Mouse (Mus musculus) layer of hippocampus, adult 18-20 months (tissue): ENCODE data around the gene Tfcp2. TPM values are rescaled to one million over a fixed set of nuclear protein-coding genes. Genes with fewer than 3 reads are reported as not detected.
"Not testable (repeated sequence)": the region's sequence is repeated elsewhere in the genome, so short reads cannot be mapped to it uniquely, and the experiment has no call there.

Experiments
- DNase-seq, 2 experiments: peaks; one replicate each; pipeline ENCODE4 v3.0.0; 2022; ENCODE audit warnings: low spot score in 2 of 2
- total RNA-seq, 2 experiments: library from RNA; stranded (reverse); gene quantifications; 2 replicates each; pipeline ENCODE4 v1.2.3; 2021

Gene Tfcp2
- total RNA-seq, 2 experiments from 2014 or later: 29.9 to 32.9 TPM

DNA sequence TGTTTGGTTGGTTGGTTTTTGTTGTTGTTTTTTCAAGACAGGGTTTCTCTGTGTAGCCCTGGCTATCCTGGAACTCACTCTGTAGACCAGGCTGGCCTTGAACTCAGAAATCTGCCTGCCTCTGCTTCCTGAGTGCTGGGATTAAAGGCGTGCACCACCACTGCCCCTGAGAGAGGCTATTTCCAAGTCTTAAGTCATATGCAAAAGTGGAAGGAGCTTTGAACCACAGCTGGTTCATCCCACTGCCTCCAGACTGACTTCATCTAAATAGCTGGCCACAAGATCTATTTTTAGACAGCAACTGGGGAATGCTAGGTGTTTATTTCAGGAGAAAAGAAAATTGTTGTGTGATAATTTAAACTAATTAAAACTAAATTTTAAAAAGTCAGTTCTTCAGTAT lies 63.5 kb downstream of the Tfcp2 start:
- DNase-seq: not testable (repeated sequence)

DNA sequence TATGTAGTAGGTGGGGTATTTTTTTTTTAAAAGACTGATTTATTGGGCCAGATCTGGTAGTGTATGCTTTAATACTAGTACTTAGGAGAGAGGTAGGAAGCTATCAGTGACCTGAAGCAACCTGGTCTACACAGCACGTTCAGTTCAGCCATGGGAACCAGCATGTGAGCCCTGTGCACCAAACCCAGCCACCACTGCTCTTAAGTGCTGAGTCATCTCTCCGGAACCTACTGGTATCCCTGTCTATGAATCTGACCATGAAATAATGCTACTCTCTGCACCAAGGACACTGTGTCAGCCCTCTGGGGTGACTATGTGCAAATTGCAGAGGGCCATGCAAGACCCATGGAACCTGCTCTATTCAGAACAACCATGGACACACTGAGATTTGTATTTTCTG lies 64.8 kb downstream of the Tfcp2 start:
- no peak for DNase-seq

DNA sequence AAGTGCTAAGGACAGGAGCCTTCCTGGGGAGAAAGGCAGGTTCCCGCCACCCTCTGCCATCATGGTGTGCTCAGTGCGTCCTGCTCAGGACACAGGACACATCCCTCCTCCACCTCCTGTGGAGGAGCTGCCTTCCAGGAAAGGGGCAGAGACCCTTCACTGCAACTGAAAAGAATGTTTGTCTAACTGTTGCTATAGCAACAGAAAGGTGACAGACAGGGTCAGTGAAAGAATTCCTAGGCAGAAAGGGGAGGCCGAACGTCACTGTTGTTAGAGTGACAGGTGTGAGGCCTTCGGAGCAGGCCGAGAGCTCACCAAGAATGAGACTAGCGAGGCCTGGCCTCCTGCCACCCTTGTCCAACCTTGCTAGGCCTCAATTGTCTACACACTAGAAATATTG lies 65.4 kb downstream of the Tfcp2 start:
- no peak for DNase-seq

DNA sequence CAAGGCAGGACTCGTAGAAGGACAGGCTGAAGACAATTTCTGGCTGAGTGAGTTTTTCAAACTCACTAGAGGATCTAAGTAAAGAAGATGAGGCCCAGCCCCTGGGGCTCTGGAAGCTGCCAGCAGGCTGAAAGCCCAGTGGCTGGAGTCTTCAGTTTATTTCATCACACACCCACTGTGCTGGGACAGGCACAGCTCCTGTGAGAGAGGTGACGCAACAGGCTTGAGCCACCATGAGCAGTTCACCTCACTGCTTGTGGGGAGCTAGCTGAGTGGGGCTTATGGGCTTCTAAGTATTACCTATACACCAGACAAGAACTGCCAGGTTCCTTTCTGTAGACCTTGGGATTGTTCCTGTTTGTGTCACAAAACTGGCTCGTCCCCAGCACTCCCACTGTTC lies 66.2 kb downstream of the Tfcp2 start:
- no peak for DNase-seq

DNA sequence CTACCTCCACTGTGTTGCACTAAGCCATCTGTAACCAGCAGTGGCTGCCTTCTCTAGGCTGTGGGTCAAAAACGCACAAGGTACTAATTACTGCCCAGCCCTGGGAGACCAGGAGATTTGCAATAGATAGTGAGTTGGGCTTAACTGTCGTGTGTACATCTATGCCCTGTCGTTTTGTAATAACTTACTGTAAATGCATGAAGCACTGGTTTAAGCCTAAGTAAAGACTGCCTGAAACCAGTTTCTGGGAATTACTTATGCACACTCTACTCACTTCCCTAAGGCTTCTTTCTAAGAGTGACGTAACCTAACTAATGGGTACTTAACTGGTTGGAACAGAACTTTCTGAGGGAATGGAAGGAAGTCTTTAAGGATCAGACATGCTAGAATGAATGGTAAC lies 72.9 kb downstream of the Tfcp2 start:
- DNase-seq: no peak

DNA sequence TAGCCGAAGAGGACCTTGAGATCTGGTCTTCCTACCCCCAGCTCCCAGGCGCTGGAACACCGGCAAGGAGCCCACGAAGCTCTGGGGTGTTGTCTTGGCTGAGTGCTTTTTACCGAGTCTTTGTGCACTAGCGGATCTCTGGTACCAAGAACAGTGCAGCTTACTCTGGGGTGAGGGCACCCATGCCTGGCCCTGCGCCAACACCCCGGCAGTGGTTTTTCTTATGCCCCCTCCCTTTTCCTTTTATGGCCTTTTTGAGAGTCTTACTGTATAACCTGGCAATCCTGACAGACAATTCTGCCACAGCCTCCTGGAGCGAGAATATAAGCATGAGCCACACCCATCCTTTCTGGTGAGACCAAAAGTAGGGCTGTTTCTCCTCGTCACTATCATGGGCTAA lies 73.5 kb downstream of the Tfcp2 start:
- no peak for DNase-seq

DNA sequence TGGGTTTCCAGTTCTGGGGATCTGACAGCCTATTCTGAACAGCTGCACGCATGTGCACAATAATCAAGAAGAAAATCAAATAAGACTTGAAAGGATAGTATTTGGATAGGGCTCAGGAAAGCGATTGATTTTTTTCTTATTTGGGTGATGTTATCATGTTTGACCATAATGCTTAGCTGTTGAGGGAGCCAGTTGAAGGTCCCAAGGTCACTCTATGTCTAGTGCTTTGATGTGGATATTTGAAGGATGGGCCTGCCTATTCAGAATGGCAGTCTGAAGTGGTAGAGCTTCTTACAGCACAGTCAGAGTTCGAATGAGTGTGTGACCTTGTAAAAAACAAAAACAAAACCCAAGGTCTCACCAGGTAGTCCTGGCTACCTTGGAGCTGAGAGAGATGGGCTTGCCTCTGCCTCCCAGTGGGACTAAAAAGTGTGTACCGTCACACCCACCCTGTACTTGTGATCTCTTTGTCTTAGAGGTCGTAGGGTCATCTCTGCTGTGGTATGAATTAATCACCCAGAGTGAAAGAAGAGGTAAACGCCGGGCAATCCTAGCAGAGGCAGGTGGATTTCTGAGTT lies 77.8 kb downstream of the Tfcp2 start:
- DNase-seq: no peak

DNA sequence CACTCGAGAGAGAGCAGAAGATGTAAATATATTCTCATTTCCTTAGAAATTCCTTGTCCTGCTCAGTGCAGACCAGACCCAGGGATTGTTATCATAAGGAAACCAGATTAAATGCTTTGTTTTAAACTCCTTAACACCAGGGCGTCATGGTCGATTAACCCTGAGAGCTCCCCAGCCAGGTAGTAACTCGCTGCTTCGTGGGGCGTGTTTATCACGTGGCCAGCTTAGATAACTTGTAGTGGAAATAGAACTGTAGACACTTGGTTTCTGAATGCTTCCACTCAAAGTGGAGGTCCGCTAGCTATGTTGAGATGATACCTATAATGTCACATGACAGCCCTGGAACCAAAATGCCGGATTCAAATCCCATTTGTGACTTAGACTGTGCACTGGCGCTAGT lies 81.8 kb downstream of the Tfcp2 start:
- DNase-seq: no peak

DNA sequence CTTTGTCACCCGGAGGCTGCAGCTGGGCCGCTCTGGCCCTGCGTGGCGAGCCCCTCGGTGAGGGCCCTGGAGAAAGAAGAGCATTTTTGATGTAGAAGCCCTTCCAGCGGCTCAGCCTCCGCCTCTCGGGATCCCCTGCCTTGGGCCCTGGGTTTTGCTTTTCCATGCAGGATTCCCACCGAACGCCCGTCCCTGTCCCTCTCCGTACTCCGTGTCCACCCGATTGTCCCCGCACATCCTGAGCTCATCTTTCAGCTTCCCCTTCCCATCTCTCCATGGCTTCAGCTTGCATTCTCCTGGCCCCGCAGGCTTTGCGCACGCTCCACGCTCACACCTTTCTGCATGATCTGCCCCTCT lies 82.6 kb downstream of the Tfcp2 start:
- no peak for DNase-seq

DNA sequence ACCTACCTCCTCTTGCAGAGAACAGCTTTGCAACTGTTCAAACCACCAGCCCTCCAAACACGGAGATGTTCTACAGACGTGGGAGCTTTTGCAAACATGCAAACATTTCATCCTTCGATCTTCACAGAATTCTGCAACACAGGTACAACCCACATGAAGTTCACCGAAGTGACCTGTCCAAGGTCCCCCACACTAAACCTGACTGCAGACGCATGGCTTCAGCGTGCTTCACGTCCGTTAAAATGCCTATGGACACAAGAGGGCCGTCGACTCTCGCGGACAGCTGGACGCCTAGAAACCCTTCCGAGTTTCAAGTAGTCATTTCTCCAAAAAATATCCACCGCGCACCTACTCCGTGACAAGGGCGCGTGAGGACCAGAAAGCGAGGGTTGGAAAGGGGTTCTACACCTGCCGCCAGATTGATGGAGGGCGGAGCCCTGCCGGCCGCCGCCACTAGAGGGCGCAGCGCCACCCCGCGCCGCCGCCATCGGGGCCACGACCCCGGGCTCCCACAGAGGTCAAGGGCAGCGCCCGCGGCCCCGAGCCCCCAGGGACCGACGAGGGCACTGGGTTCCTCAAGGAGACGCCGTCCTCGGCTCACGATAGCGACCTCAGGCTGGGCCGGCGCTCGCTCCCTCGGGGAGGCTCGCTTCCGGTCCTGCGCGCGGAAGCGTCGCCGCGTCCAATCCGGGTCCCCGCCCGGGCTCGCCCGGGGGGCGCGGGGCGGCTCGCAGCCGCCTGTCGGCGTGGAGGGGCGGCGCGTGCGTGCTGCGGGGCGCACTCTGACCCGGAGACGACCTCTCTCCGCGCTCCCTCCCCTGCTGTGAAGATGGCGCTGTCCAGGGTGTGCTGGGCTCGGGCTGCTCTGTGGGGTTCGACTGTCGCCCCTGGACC lies 83.3 kb downstream of the Tfcp2 start, which contains the start of gene Letmd1:
Gene Letmd1 (plus strand): TSS at position 729 of the 894 bp plus-strand sequence.
- DNase-seq: peak; percentile 88 to 93

DNA sequence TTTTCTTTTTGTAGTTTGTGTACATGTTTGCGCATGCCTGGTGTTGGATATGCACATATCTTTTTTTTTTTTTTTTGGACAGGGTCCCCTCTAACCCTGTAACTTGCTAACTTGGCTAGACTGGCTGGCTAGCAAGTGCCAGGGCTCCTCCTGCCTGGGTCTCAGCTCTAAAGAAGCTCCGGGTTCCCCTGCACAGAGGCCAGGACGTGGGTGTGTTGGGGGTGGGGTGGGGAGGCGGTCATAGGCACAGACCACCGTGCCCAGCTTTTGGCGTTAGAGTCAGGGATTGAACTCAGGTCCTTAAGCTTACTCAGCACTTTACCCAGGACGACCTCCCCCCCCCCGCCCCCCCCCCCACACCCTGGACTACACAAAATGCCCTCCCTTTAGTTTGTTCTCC lies 84.1 kb downstream of the Tfcp2 start:
- DNase-seq: no peak

DNA sequence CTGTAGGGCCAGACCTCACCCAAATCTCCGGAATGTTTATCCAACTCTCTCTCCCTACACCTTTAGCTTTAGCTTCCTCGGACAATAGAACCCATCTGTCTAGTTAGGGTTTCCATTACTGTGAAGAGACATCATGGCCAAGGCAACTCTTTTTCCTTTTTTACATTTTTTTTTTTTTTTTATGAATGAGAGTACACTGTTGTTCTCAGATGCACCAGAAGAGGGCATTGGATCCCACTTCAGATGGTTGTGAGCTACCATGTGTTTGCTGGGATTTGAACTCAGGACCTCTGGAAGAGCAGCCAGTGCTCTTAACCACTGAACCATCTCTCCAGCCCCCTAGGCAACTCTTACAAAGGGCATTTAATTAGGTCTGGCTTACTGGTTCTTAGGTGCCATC lies 86.4 kb downstream of the Tfcp2 start:
- DNase-seq: no peak

DNA sequence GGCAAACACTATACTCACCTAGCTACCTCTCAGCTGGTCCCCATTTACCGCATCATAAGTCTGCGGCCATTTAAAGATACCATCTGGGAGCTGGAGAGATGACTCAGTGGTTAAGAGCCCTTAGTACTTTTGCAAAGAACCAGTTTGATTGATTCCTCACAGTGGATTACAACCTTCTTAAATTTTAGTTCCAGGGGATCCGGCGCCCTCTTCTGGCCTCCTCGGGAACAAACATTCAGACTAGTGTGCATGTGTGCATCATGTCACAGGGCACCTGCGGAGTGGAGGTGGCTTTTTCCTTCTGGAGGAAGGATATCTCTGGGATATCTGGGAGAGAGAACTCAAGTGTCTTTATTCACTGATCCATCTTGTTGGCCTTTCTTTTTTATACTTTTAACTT lies 88.1 kb downstream of the Tfcp2 start:
- DNase-seq: peak in 1 of 2 experiments; percentile 88

DNA sequence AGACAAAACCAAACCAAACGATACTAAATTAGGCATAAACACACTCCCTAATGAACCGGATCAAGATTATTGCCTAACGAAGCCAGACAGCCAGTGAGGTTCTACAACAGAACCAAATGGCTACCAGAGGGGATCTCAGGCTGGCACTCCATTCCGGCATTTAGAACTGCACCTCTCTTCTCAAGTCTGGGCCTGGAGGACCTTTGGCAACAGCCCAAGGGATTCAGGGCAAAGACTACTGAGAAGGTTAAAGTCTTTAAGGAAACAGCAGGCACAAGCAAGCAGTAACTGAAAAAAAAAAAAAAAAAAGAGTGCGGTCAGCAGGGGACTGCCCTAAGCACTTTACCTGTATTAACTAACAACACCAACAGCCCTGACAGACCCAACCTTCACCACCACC lies 89.7 kb downstream of the Tfcp2 start:
- no peak for DNase-seq

DNA sequence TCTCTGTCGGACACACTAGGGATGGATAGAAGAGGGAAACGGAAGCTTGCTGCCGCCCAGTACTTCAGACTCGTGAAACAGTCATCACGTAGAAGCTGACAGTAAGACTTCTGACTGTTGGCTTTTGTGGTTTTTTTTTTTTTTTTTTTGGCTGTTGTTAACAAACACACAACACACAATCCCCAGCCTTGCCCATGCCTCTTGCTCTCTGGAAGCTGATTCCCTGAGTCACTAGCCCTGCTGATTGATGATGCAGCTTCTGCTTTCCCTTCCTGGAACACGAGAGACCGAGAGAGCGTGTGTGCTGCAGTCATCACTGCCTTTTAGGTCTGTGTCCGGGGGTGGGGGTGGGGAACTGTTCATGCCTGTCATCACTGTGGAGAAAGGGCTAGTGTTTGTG lies 90.2 kb downstream of the Tfcp2 start:
- no peak for DNase-seq

DNA sequence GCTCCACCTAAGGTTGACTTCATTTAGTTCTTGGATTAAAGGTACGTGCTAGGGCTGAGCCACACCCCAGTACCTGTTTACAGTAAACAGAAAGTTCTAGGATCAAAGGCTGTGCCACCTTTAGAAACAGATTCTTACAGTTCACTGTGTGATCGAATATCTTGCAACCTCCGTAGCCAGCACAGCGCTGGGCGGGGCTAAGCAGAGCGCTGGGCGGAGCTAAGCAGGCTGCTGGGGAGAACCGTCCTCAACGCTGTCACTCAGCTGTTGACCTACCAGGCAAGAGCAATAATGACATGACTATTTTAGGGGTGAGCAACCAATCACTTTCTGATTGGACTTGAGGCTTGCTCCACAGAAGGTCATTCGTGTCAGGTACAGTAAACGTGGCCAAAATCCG lies 90.9 kb downstream of the Tfcp2 start:
- DNase-seq: no peak

DNA sequence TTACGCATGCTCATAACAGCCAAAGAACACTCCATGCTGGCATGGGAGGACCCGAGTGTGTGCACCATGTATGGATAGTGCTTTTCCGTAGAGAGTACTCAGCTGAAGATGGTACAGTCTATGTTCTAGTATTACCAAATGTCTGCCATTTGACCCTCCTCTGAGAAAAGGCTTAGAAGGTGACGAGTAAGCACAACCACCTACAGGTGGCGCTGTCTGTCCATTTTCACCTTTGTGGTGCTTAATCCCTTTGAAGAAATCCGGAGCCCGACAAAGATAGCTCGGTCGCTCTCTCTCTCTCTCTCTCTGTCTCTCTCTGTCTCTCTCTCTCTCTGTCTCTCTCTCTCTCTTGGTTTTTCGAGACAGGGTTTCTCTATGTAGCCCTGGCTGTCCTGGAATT lies 93.8 kb downstream of the Tfcp2 start:
- peak in 1 of 2 experiments; percentile 54 for DNase-seq

DNA sequence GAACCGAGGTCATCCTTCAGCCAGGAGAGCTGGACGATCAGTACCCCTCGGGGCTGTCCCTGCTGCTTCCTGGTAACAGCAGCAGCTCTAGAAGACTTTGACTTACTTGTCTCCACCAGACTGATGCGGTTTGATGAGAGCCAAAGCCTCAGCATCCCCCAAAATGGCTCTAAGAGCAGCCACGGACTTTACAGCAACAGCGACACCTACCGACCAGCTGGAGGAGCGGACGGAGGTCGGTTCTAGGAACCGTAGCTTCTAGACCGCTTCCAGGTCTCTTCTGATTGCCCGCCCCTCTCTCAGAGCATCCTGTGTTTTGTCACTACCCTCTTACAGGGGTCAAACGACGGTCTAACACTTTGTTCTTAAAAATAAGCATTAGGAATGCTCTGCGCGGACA lies 94.5 kb downstream of the Tfcp2 start:
- peak in 1 of 2 experiments; percentile 80 for DNase-seq

DNA sequence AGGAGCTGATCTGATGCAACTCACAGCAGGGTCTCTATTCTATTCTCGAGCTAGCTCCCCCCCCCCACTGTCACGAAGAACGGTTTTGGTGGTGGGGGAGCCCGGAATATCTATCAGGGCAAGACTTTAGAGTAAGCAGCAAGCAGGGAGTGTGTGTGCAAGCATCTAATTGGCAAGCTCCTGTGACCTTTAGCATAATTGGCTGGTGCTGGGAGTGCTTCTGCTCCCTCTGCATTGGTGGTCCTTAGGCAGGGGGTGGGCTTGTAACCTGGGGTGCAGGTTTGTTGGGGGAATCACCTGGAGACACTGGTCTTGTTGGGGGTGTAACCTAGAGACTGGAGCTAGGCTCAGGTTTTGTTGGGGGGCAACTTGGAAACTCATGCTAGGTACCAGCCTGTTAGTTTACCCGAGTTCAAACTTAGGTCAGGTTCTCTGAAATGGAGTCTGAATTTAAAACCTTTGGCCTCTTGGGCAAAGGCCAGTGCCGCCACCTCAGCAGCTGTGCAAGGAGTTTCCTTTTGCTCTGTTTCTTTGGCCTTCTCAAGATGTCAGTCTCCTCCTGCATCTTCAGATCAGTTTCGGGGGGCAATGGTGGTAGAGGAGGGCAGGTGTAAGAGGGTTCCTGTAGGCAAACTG lies 95.3 kb downstream of the Tfcp2 start:
- DNase-seq: no peak

DNA sequence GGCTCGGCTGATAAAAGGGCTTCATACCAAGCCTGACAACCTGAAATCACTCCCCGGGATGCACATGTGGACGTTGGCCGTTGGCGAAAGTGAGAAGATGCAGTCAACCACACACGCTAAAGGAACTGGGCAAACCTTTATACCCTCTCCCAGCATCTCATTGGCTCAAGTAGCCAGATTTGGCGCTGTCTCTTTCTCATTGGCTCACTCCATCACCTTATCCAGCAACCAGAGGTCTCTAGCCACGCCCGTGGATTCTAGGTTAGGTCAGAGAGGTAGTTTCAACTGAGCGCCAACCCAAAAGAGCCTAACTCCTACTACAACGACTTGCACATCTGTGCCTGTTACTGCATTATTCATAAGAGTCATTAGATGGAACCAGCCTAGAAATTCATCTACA lies 99.3 kb downstream of the Tfcp2 start:
- DNase-seq: no peak

DNA sequence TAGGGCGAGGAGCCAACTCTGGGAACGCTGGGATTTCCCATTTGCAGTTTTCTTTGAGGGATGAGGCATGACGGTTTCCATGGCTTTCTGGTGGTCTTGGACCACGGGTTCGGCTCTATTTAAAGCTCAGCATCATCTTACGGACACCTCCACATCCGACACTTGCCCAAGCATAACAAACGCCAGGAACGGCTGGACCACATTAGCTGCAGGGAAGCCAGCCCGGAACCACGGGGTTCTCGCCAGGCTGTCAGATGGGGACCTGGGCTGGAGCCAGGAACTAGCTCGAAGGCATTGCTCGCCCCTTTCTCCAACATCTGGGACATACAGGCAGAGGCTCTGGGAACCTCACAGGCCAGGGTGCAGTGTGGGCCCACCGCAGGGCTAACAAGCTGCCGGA lies 100.6 kb downstream of the Tfcp2 start:
- DNase-seq: peak in 1 of 2 experiments; percentile 65

DNA sequence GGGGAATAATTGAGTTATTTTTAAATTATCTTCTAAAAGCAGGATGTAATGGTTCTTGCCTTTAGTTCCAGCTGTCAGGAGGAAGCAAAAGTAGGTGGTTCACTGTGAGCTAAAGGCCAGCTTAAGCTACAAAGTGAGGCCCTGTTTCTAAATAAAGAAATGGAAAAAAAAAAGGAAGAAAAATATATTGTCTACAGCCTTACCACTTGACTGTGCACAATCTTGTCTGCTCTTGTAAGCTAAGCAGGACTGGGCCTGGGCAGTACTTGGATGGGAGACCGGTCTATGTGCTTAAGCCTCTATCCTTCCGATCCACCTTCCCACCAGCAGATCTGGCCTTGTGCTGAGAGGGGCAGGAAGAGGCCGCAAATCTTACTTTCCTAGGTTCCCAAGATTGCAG lies 102.3 kb downstream of the Tfcp2 start:
- DNase-seq: no peak
